Mouse (Mus musculus): Measurements from ENCODE around the gene Dhx57. TPM values are rescaled to one million over a fixed set of nuclear protein-coding genes. Genes with fewer than 3 reads are reported as not detected.
"Not testable (repeated sequence)": the region's sequence is repeated elsewhere in the genome, so short reads cannot be mapped to it uniquely, and the experiment has no call there.

Dhx57 gene
- polyA plus RNA-seq, 1 experiment from 2014 or later, result 29.9 TPM

- Histone ChIP-seq H3K27ac (ENCODE audit: low read depth, low read length) (no peak overlapping the region), H3K4me3 (ENCODE audit: low read depth, low read length) (no peak overlapping the region), H3K36me3 (ENCODE audit: control insufficient read depth, insufficient read depth, low read length) (peaks cover 8% of the 10 kb centered on the region), H3K9me3 (ENCODE audit: control insufficient read depth, low read length) (no peaks in the 10 kb centered on the region), H3K4me1 (ENCODE audit: control insufficient read depth, insufficient read depth, low read length) (no peaks in the 10 kb centered on the region), H3K27me3 (ENCODE audit: control insufficient read depth, insufficient read depth, low read length) (no peaks in the 10 kb centered on the region), H3K4me2 (ENCODE audit: low read depth) (no peak overlapping the region), H3K9ac (ENCODE audit: low read length) (no peak overlapping the region)
- ATAC-seq (ENCODE audit: insufficient read depth, low FRiP score, low TSS enrichment), result no peak
- no peak for DNase-seq (ENCODE audit: low spot score)
- WGBS, result 92% methylated on average over 9 of the region's 9 CpGs
Measured at GRCm38 (mm10) chr17:80241594-80241993, 48.7 kb downstream of the Dhx57 start.

GRCm38 (mm10) chr17:80237475-80237874 lies 52.8 kb downstream of the Dhx57 start:
- 87% methylated on average over 5 of the region's 5 CpGs for WGBS
- no peak for DNase-seq (ENCODE audit: low spot score)
- H3K4me2 ChIP-seq (ENCODE audit: low read depth), result no peak overlapping the region
- H3K27me3 ChIP-seq (ENCODE audit: control insufficient read depth, insufficient read depth, low read length), result no peaks in the 10 kb centered on the region
- H3K4me3 ChIP-seq (ENCODE audit: low read depth, low read length), result no peak overlapping the region
- no peaks in the 10 kb centered on the region for H3K4me1 ChIP-seq (ENCODE audit: control insufficient read depth, insufficient read depth, low read length)
- peaks cover 7% of the 10 kb centered on the region; the same call in 1 of the 2 replicates for H3K36me3 ChIP-seq (ENCODE audit: control insufficient read depth, insufficient read depth, low read length)
- no peak overlapping the region for H3K27ac ChIP-seq (ENCODE audit: low read depth, low read length)
- no peak overlapping the region for H3K9ac ChIP-seq (ENCODE audit: low read length)
- ATAC-seq (ENCODE audit: insufficient read depth, low FRiP score, low TSS enrichment), result no peak
- H3K9me3 ChIP-seq (ENCODE audit: control insufficient read depth, low read length), result no peaks in the 10 kb centered on the region

GRCm38 (mm10) chr17:80236805-80237204 lies 53.5 kb downstream of the Dhx57 start:
- no peak for ATAC-seq (ENCODE audit: insufficient read depth, low FRiP score, low TSS enrichment)
- Histone ChIP-seq H3K9ac (ENCODE audit: low read length) (no peak overlapping the region), H3K9me3 (ENCODE audit: control insufficient read depth, low read length) (no peaks in the 10 kb centered on the region), H3K4me1 (ENCODE audit: control insufficient read depth, insufficient read depth, low read length) (no peaks in the 10 kb centered on the region), H3K27ac (ENCODE audit: low read depth, low read length) (no peak overlapping the region), H3K4me3 (ENCODE audit: low read depth, low read length) (no peak overlapping the region), H3K36me3 (ENCODE audit: control insufficient read depth, insufficient read depth, low read length) (peaks cover 7% of the 10 kb centered on the region; the same call in 1 of the 2 replicates), H3K4me2 (ENCODE audit: low read depth) (no peak overlapping the region), H3K27me3 (ENCODE audit: control insufficient read depth, insufficient read depth, low read length) (no peaks in the 10 kb centered on the region)
- DNase-seq (ENCODE audit: low spot score), result no peak
- 94% methylated on average over 3 of the region's 3 CpGs for WGBS

GRCm38 (mm10) chr17:80235477-80235876 lies 54.8 kb downstream of the Dhx57 start:
- no peaks in the 10 kb centered on the region for H3K9me3 ChIP-seq (ENCODE audit: control insufficient read depth, low read length)
- ATAC-seq (ENCODE audit: insufficient read depth, low FRiP score, low TSS enrichment) (no peak), DNase-seq (ENCODE audit: low spot score) (no peak)
- peaks cover 5% of the 10 kb centered on the region; the same call in 1 of the 2 replicates for H3K36me3 ChIP-seq (ENCODE audit: control insufficient read depth, insufficient read depth, low read length)
- 88% methylated on average over 3 of the region's 3 CpGs for WGBS
- H3K9ac ChIP-seq (ENCODE audit: low read length), result no peak overlapping the region
- no peak overlapping the region for H3K4me3 ChIP-seq (ENCODE audit: low read depth, low read length)
- H3K4me1 ChIP-seq (ENCODE audit: control insufficient read depth, insufficient read depth, low read length), result no peaks in the 10 kb centered on the region
- no peak overlapping the region for H3K27ac ChIP-seq (ENCODE audit: low read depth, low read length)
- H3K4me2 ChIP-seq (ENCODE audit: low read depth), result no peak overlapping the region
- no peaks in the 10 kb centered on the region for H3K27me3 ChIP-seq (ENCODE audit: control insufficient read depth, insufficient read depth, low read length)

- ATAC-seq (ENCODE audit: insufficient read depth, low FRiP score, low TSS enrichment), result no peak
- no peak for DNase-seq (ENCODE audit: low spot score)
- H3K9me3 ChIP-seq (ENCODE audit: control insufficient read depth, low read length), result no peaks in the 10 kb centered on the region
- H3K27ac ChIP-seq (ENCODE audit: low read depth, low read length), result no peak overlapping the region
- 93% methylated on average over 7 of the region's 7 CpGs for WGBS
- H3K4me1 ChIP-seq (ENCODE audit: control insufficient read depth, insufficient read depth, low read length), result no peaks in the 10 kb centered on the region
- H3K4me2 ChIP-seq (ENCODE audit: low read depth), result no peak overlapping the region
- no peaks in the 10 kb centered on the region for H3K27me3 ChIP-seq (ENCODE audit: control insufficient read depth, insufficient read depth, low read length)
- no peak overlapping the region for H3K9ac ChIP-seq (ENCODE audit: low read length)
- no peak overlapping the region for H3K4me3 ChIP-seq (ENCODE audit: low read depth, low read length)
- H3K36me3 ChIP-seq (ENCODE audit: control insufficient read depth, insufficient read depth, low read length), result 0 out of 2 replicates have a peak, but pooled peaks cover under 1% of the 10 kb centered on the region
Measured at GRCm38 (mm10) chr17:80234376-80234775, 55.9 kb downstream of the Dhx57 start.

GRCm38 (mm10) chr17:80233844-80234243 lies 56.4 kb downstream of the Dhx57 start:
- Histone ChIP-seq H3K27ac (ENCODE audit: low read depth, low read length) (no peak overlapping the region), H3K4me1 (ENCODE audit: control insufficient read depth, insufficient read depth, low read length) (no peaks in the 10 kb centered on the region), H3K9me3 (ENCODE audit: control insufficient read depth, low read length) (no peaks in the 10 kb centered on the region), H3K4me2 (ENCODE audit: low read depth) (no peak overlapping the region), H3K36me3 (ENCODE audit: control insufficient read depth, insufficient read depth, low read length) (no peaks in the 10 kb centered on the region), H3K27me3 (ENCODE audit: control insufficient read depth, insufficient read depth, low read length) (no peaks in the 10 kb centered on the region), H3K4me3 (ENCODE audit: low read depth, low read length) (no peak overlapping the region), H3K9ac (ENCODE audit: low read length) (no peak overlapping the region)
- no peak for DNase-seq (ENCODE audit: low spot score)
- ATAC-seq (ENCODE audit: insufficient read depth, low FRiP score, low TSS enrichment), result no peak
- WGBS, result 95% methylated on average over 5 of the region's 5 CpGs

- ATAC-seq (ENCODE audit: insufficient read depth, low FRiP score, low TSS enrichment) (no peak), DNase-seq (ENCODE audit: low spot score) (no peak)
- no peak overlapping the region for H3K27ac ChIP-seq (ENCODE audit: low read depth, low read length)
- H3K9ac ChIP-seq (ENCODE audit: low read length), result no peak overlapping the region
- H3K9me3 ChIP-seq (ENCODE audit: control insufficient read depth, low read length), result no peaks in the 10 kb centered on the region
- no peaks in the 10 kb centered on the region for H3K27me3 ChIP-seq (ENCODE audit: control insufficient read depth, insufficient read depth, low read length)
- no peak overlapping the region for H3K4me3 ChIP-seq (ENCODE audit: low read depth, low read length)
- no peak overlapping the region for H3K4me2 ChIP-seq (ENCODE audit: low read depth)
- H3K4me1 ChIP-seq (ENCODE audit: control insufficient read depth, insufficient read depth, low read length), result no peaks in the 10 kb centered on the region
- WGBS, result 88% methylated on average over 2 of the region's 2 CpGs
- no peaks in the 10 kb centered on the region for H3K36me3 ChIP-seq (ENCODE audit: control insufficient read depth, insufficient read depth, low read length)
Measured at GRCm38 (mm10) chr17:80229396-80229795, 60.9 kb downstream of the Dhx57 start.

- Histone ChIP-seq H3K9ac (ENCODE audit: low read length) (peak overlapping the region; percentile 70), H3K4me3 (ENCODE audit: low read depth, low read length) (peak overlapping the region; percentile 58), H3K4me2 (ENCODE audit: low read depth) (peak overlapping the region; percentile 72)
- H3K9me3 ChIP-seq (ENCODE audit: control insufficient read depth, low read length); H3K27ac ChIP-seq (ENCODE audit: low read depth, low read length); DNase-seq (ENCODE audit: low spot score); H3K36me3 ChIP-seq (ENCODE audit: control insufficient read depth, insufficient read depth, low read length); ATAC-seq (ENCODE audit: insufficient read depth, low FRiP score, low TSS enrichment); H3K4me1 ChIP-seq (ENCODE audit: control insufficient read depth, insufficient read depth, low read length); H3K27me3 ChIP-seq (ENCODE audit: control insufficient read depth, insufficient read depth, low read length): not testable (repeated sequence)
- WGBS, result 63% methylated on average over 5 of the region's 5 CpGs
Measured at GRCm38 (mm10) chr17:80225142-80225541, 65.1 kb downstream of the Dhx57 start.

GRCm38 (mm10) chr17:80224326-80225116 lies 65.8 kb downstream of the Dhx57 start, which contains the start of gene Gemin6:
Gene Gemin6, plus strand, starts transcription at chr17:80224441.
- no peaks in the 10 kb centered on the region for H3K9me3 ChIP-seq (ENCODE audit: control insufficient read depth, low read length)
- peak within 1 kb of the TSS; percentile 67; the same call in 1 of the 2 replicates for H3K27ac ChIP-seq (ENCODE audit: low read depth, low read length)
- H3K27me3 ChIP-seq (ENCODE audit: control insufficient read depth, insufficient read depth, low read length), result no peaks in the 10 kb centered on the region
- WGBS, result under 1% methylated on average over 33 of the region's 33 CpGs
- DNase-seq (ENCODE audit: low spot score), result peak; percentile 87
- H3K36me3 ChIP-seq (ENCODE audit: control insufficient read depth, insufficient read depth, low read length), result no peaks in the 10 kb centered on the region
- peak within 1 kb of the TSS; percentile 58 for H3K4me3 ChIP-seq (ENCODE audit: low read depth, low read length)
- peak within 1 kb of the TSS; percentile 70 for H3K9ac ChIP-seq (ENCODE audit: low read length)
- H3K4me2 ChIP-seq (ENCODE audit: low read depth), result peak within 1 kb of the TSS; percentile 72
- peak; percentile 95 for ATAC-seq (ENCODE audit: insufficient read depth, low FRiP score, low TSS enrichment)
- H3K4me1 ChIP-seq (ENCODE audit: control insufficient read depth, insufficient read depth, low read length), result no peaks in the 10 kb centered on the region

Measured in neural tube, embryonic 11.5 days (tissue).